Mouse (Mus musculus) hindbrain, embryonic 11.5 days (tissue): ENCODE data around the gene Pde1c. TPM values are rescaled to one million over a fixed set of nuclear protein-coding genes. Genes with fewer than 3 reads are reported as not detected.

ENCODE experiments used
- ATAC-seq: fragments of 200-750 bp; cut with Nextera tagmentation; 2 replicates; pipeline ENCODE4 v1.8.0; 2017; ENCODE audit warnings: mild to moderate bottlenecking, moderate TSS enrichment, moderate library complexity; ENCODE audit not compliant: low FRiP score
- DNase-seq: peaks from one replicate; pipeline ENCODE4 v3.0.0-alpha.2; 2015; ENCODE audit warnings: low spot score
- H3K27ac ChIP-seq: fragments of 300-500 bp; sonication (generic); 2 replicates; pipeline ENCODE4 v1.5.1; 2014; ENCODE audit warnings: mild to moderate bottlenecking, low read depth, low read length
- H3K27me3 ChIP-seq: fragments of 300-500 bp; sonication (generic); 2 replicates; pipeline ENCODE4 v1.6.1; 2014; ENCODE audit warnings: mild to moderate bottlenecking, low read length, moderate library complexity, mixed read lengths; ENCODE audit not compliant: control insufficient read depth, insufficient read depth
- H3K36me3 ChIP-seq: fragments of 300-500 bp; sonication (generic); 2 replicates; pipeline ENCODE4 v1.6.1; 2014; ENCODE audit warnings: mild to moderate bottlenecking, low read length, moderate library complexity, mixed read lengths; ENCODE audit not compliant: control insufficient read depth, insufficient read depth
- H3K4me1 ChIP-seq: fragments of 300-500 bp; sonication (generic); replicated peaks from 2 replicates; pipeline ENCODE4 v1.6.1; 2014; ENCODE audit warnings: low read length, mixed read lengths; ENCODE audit not compliant: control insufficient read depth, insufficient read depth
- H3K4me2 ChIP-seq: fragments of 300-500 bp; sonication (generic); replicated peaks from 2 replicates; pipeline ENCODE4 v1.6.1; 2014; ENCODE audit warnings: mild to moderate bottlenecking, low read depth, low read length
- H3K4me3 ChIP-seq: fragments of 300-500 bp; sonication (generic); 2 replicates; pipeline ENCODE4 v1.5.1; 2014; ENCODE audit warnings: low read depth, low read length
- H3K9ac ChIP-seq: fragments of 300-500 bp; sonication (generic); 2 replicates; pipeline ENCODE4 v1.6.1; 2014; ENCODE audit warnings: low read depth, low read length
- H3K9me3 ChIP-seq: fragments of 300-500 bp; sonication (generic); 2 replicates; pipeline ENCODE4 v1.6.1; 2016; ENCODE audit warnings: low read length; ENCODE audit not compliant: control insufficient read depth
- WGBS: fragments of 180-500 bp; shearing (Covaris S2); extraction: QIAGEN DNeasy Blood & Tissue Kit; methylation state at CpG from one replicate; pipeline ENCODE4 v1.1.7; 2014; 5-methylcytosine and 5-hydroxymethylcytosine counted together
- polyA plus RNA-seq: library from polyadenylated mRNA; unstranded; fragments of >200 nt; fragmentation: Nextera tagmentation; extraction: Ambion mirVana; gene quantifications from 2 replicates; pipeline ENCODE4 v1.2.1, GENCODE M21; 2014

The Pde1c gene
- polyA plus RNA-seq, 1 experiment from 2014 or later, result 6.0 TPM

DNA sequence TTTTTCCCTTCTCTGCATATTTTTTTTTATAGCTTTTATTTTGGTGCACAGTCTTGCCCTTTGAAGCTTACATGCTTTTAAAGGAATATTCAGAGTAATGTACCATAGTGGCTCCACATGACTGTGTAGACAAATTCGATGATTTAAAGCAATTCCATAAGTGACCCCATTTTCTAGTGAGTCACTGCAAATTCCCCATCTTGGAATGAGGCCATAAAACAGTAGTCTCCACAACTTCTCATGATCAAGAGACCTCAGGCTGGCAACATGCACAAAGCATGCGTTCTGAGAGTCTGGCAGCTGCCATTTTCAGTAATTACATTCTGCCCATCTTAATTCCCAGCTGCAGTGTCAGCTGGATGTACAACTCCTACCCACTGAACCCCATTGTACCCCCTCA is 297.2 kb downstream of the Pde1c start:
- Histone ChIP-seq H3K4me2 (no peak overlapping the region), H3K4me1 (no peaks in the 10 kb centered on the region), H3K4me3 (no peak overlapping the region), H3K27ac (no peak overlapping the region), H3K9ac (no peak overlapping the region), H3K27me3 (no peaks in the 10 kb centered on the region), H3K36me3 (no peaks in the 10 kb centered on the region), H3K9me3 (no peaks in the 10 kb centered on the region)
- DNase-seq (no peak), ATAC-seq (no peak)
- WGBS, result 85% methylated on average over 2 of the region's 2 CpGs

DNA sequence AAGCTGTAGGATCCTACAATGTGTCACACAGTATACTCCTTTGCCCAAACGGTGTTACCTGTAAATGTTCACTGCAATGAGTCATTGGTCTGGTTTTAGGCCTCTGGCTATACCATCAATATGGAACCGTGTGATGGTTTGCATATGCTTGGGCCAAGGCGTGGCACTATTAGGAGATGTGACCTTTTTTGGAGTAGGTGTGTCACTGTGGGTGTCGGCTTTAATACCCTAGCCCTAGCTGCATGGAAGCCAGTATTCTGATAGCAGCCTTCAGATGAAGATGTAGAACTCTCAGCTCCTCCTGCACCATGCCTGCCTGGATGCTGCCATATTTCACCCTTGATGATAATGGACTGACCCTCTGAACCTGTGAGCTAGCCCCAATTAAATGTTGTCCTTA is 304.4 kb downstream of the Pde1c start:
- Histone ChIP-seq H3K9me3 (no peaks in the 10 kb centered on the region), H3K36me3 (no peaks in the 10 kb centered on the region), H3K27me3 (no peaks in the 10 kb centered on the region), H3K4me3 (no peak overlapping the region), H3K9ac (no peak overlapping the region), H3K4me2 (no peak overlapping the region), H3K27ac (no peak overlapping the region), H3K4me1 (no peaks in the 10 kb centered on the region)
- DNase-seq (no peak), ATAC-seq (no peak)
- 92% methylated on average over 4 of the region's 4 CpGs for WGBS

DNA sequence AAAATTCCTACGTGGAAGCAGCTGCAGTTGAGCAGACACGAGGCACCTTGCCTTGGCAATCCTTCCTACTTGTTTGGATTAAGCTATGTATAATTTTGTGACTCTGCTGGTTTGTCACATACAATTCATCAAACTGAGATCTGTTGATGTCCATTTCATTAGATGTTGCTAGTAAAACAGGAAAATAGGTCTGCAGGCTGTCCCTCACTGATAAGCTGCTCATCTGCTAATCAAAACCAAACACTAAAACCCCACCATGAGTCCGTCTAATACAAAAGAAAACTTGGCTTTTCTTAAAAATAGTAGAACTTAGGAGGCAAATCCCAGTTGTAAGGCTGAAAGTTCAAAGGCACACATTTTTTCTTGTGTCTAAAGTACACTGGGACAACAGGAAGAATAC is 308.8 kb downstream of the Pde1c start:
- no peak overlapping the region for H3K4me3 ChIP-seq
- no peaks in the 10 kb centered on the region for H3K9me3 ChIP-seq
- ATAC-seq (no peak), DNase-seq (no peak)
- H3K27ac ChIP-seq, result no peak overlapping the region
- H3K27me3 ChIP-seq, result no peaks in the 10 kb centered on the region
- 83% methylated on average over 3 of the region's 3 CpGs for WGBS
- no peak overlapping the region for H3K4me2 ChIP-seq
- no peak overlapping the region for H3K9ac ChIP-seq
- H3K4me1 ChIP-seq, result no peaks in the 10 kb centered on the region
- no peaks in the 10 kb centered on the region for H3K36me3 ChIP-seq

DNA sequence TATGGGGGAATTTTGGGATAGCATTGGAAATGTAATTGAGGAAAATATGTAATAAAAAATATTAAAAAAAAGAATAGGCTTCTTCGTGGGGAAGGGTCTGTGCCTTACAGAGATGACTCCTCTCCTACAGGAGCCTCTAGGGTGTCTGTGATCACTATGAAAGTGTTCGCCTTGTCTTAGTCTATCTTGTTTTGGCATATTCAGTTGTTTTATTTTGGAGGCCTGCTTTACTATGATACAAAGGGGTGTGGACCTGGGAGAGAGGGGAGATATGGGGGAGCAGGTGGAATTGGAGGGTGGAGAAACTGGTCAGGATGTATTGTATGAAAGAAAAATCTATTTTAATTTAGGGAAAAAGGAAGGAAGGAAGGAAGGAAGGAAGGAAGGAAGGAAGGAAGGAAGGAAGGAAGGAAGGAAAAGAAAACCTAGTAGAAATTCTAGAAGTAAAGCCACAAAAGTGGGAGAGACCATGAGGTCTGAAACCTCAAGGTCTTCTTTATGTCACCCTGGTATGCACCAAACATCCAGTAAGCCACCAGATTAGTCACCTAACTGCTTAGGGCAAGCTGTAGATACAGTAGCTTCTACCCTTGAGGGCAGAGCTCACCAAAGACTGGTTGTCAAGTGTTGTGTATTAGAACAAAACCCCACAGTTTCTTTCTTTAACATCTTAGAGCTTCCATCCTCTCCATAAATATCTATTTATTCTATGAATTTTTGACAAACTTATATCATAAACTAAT is 311.2 kb downstream of the Pde1c start:
- no peak overlapping the region for H3K9ac ChIP-seq
- ATAC-seq, result no peak
- H3K27ac ChIP-seq, result no peak overlapping the region
- no peaks in the 10 kb centered on the region for H3K9me3 ChIP-seq
- H3K4me2 ChIP-seq, result no peak overlapping the region
- WGBS, result 92% methylated on average over 2 of the region's 2 CpGs
- no peak overlapping the region for H3K4me3 ChIP-seq
- no peaks in the 10 kb centered on the region for H3K27me3 ChIP-seq
- H3K4me1 ChIP-seq, result no peaks in the 10 kb centered on the region
- DNase-seq, result no peak
- no peaks in the 10 kb centered on the region for H3K36me3 ChIP-seq

DNA sequence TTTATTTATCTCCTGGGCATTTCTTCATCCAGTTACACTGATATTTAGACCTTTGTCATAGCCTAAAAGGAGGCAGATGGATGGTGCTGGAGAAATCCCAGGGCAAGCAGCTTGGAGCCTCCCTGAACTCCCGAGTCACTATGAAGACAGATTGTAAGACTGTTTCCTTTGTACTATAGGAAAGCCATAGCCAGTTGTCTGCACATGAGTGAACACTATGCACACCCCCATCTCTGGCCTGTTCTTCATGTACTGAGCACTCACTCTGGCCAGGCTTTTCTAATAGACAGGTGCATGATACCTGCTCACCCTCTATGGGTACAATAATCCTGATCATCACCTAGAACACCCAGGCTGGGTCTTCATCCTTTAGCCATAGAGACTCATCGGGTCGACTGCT is 318.8 kb downstream of the Pde1c start:
- H3K36me3 ChIP-seq, result no peaks in the 10 kb centered on the region
- no peak overlapping the region for H3K27ac ChIP-seq
- no peak for ATAC-seq
- H3K4me1 ChIP-seq, result no peaks in the 10 kb centered on the region
- WGBS, result 89% methylated on average over 3 of the region's 3 CpGs
- H3K9ac ChIP-seq, result no peak overlapping the region
- no peak overlapping the region for H3K4me2 ChIP-seq
- H3K4me3 ChIP-seq, result no peak overlapping the region
- H3K27me3 ChIP-seq, result no peaks in the 10 kb centered on the region
- DNase-seq, result no peak
- H3K9me3 ChIP-seq, result no peaks in the 10 kb centered on the region

DNA sequence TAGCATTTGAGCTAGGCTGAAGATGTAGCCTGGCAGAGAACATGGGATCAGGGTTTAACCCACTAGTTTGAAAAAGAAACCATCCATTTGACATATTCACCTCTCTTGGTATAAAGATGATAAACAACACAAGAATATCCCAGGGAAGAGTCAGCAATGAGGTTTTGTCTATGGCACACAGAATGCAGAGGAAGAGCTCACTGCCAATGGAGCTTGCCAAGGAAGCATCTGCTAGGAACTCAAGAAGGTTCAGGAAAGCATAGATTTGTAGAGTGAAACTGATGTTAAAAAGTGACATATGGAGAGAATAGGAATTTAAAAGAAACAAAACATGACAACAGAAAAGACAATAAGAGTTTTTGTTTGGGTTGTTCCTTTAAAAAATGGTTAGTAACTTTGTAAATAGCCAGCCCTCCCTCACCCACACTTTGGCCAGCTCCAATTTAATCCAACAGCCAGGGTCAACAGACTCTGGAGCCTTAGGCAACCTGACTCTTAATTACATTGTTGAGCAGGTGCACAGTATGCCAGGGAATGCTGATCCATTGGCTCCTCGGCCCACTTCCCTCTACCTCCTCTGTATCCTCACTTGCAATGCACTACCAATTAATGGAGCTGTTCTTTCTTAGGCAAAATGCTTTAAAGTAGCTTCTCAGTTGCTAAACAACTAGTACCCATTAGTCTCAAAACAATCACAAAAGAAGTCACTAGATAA is 377.3 kb downstream of the Pde1c start:
- Histone ChIP-seq H3K9me3 (no peaks in the 10 kb centered on the region), H3K4me1 (no peaks in the 10 kb centered on the region), H3K9ac (no peak overlapping the region), H3K27me3 (no peaks in the 10 kb centered on the region), H3K27ac (no peak overlapping the region), H3K4me3 (no peak overlapping the region), H3K36me3 (no peaks in the 10 kb centered on the region), H3K4me2 (no peak overlapping the region)
- DNase-seq (no peak), ATAC-seq (no peak)
- 75% methylated on average over 1 of the region's 1 CpGs for WGBS

DNA sequence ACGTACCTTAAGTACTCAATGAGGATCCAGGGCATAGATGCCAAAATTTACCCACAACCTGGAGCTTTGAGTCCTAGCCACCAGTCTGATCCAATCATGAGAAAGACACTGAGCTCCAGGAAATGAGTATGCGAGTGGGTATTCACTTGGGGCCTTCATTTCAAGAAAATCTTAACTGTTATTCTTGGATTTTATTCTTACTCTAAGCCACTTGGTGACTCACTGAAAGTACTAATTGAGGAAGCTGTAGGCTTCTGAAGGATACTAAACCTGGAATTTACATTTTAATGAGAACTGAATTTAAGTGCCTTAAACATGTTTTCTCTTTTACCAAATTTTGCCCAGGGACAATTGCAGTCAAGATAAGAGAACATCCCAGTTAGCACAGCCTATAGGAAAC is 392.4 kb downstream of the Pde1c start:
- no peak overlapping the region for H3K4me3 ChIP-seq
- no peaks in the 10 kb centered on the region for H3K27me3 ChIP-seq
- H3K4me2 ChIP-seq, result no peak overlapping the region
- no peak overlapping the region for H3K9ac ChIP-seq
- ATAC-seq (no peak), DNase-seq (no peak)
- H3K27ac ChIP-seq, result no peak overlapping the region
- 89% methylated on average over 2 of the region's 2 CpGs for WGBS
- H3K36me3 ChIP-seq, result no peaks in the 10 kb centered on the region
- no peaks in the 10 kb centered on the region for H3K9me3 ChIP-seq
- no peaks in the 10 kb centered on the region for H3K4me1 ChIP-seq

DNA sequence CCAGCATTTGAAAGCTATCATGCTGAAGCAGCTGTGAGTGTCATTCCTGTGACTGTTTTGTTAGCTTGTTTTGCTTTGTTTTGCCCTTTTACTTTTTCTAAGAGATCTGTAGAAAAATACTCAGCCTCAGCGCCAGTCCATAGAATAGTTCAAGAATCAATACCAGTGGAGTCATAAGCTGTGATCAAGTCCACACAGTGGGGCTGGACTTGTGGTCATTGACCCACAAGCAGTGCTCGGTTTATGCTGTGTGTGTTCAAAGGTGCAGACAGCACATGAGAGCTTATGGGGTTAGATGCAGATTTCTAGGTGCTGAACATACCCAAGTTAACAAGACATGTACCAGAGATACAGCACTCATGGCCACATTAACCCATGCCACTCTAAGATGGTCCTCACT is 396.7 kb downstream of the Pde1c start:
- no peak overlapping the region for H3K4me3 ChIP-seq
- no peaks in the 10 kb centered on the region for H3K4me1 ChIP-seq
- DNase-seq (no peak), ATAC-seq (no peak)
- H3K9ac ChIP-seq, result no peak overlapping the region
- H3K27ac ChIP-seq, result no peak overlapping the region
- no peaks in the 10 kb centered on the region for H3K27me3 ChIP-seq
- H3K9me3 ChIP-seq, result no peaks in the 10 kb centered on the region
- no peak overlapping the region for H3K4me2 ChIP-seq
- 88% methylated on average over 2 of the region's 2 CpGs for WGBS
- no peaks in the 10 kb centered on the region for H3K36me3 ChIP-seq

DNA sequence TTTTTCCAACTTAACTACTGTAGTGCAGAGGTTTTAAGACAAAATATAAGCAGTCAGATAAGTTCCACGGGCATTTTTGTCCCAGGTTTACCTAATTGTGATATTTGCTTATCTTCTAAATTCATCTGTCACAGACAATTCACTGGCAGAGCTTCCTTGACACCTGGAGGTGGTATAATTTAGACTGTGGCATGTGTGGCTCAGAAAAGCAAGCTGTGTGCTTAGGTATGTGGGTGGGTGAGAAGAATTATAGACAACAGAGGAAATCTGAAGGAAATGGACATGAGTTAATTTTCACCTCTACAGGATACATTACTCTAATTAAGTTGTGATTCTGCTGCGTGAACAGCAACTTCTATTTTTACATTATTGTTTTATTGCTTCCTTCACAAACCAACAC is 400.2 kb downstream of the Pde1c start:
- ATAC-seq (no peak), DNase-seq (no peak)
- no peaks in the 10 kb centered on the region for H3K9me3 ChIP-seq
- H3K36me3 ChIP-seq, result no peaks in the 10 kb centered on the region
- H3K9ac ChIP-seq, result no peak overlapping the region
- H3K27ac ChIP-seq, result no peak overlapping the region
- 81% methylated on average over 2 of the region's 2 CpGs for WGBS
- H3K4me2 ChIP-seq, result no peak overlapping the region
- H3K4me3 ChIP-seq, result no peak overlapping the region
- H3K27me3 ChIP-seq, result no peaks in the 10 kb centered on the region
- no peaks in the 10 kb centered on the region for H3K4me1 ChIP-seq
